Mouse (Mus musculus): Measurements from ENCODE around the gene Prss23.

DNA sequence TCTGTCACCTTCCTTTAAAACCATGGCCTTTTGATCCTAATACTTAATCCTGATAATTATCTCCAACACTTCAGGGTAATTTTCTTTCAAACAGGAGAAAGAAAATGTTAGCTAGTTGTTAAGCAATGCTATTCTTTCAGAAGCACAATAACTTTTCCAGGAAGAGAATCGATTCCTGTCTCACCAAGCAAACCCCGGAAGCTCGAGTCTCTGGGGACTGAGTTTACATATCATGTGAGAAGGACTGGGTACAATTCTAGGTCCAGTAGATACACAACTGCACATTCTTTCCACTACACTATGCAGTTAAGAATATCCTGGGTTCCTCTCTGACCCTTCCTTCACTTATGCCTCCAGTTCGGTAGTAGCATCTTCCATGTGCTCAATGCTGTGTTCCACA, 29.7 kb upstream of the Prss23 start:
- no peak for TF ChIP-seq POLR2A (IDR thresholded peaks at IDR 0.05; ENCODE audit: insufficient read depth, low read depth, low read length)
- no peak for TF ChIP-seq CTCF (IDR thresholded peaks at IDR 0.05)

Data from heart, adult 2 months (tissue).